1 mouse cellular context compared by ENCODE assay signal in genomic region chr5:129019497-129020299, GRCm38 (mm10).
TF ChIP-seq lines count a peak whose summit lies in the region.

Ran (plus strand) TSS chr5:129020069.

TF ChIP-seq in CH12.LX, 34 proteins besides CTCF, POLR2A, EP300 and RAD21 (continued from another document):
- peak; percentile 97 for TF ChIP-seq NRF1 (IDR thresholded peaks at IDR 0.05; ENCODE audit: low read depth, low read length)
- no peak for TF ChIP-seq JUND (conservative IDR thresholded peaks at IDR 0.05; ENCODE audit: low read depth, low read length)
- 0 out of 2 replicates have a peak, but pooled peaks have one; percentile 8 for TF ChIP-seq POLR2AphosphoS2 (IDR thresholded peaks at IDR 0.05; ENCODE audit: low read depth, low read length)
- no peak for TF ChIP-seq ZC3H11A (IDR thresholded peaks at IDR 0.05; ENCODE audit: low read depth, low read length)
- no peak for TF ChIP-seq JUN (IDR thresholded peaks at IDR 0.05; ENCODE audit: insufficient read depth, low read depth, low read length)
- TF ChIP-seq ZMIZ1 (IDR thresholded peaks at IDR 0.05; ENCODE audit: low read depth, low read length), result peak; percentile 23; the same call in 1 of the 2 replicates
- TF ChIP-seq MAZ (IDR thresholded peaks at IDR 0.05; ENCODE audit: low read depth, low read length), result peak; percentile 63; the same call in 1 of the 2 replicates
- TF ChIP-seq UBTF (IDR thresholded peaks at IDR 0.05; ENCODE audit: low read depth, low read length), result no peak
- TF ChIP-seq MEF2A (IDR thresholded peaks at IDR 0.05; ENCODE audit: borderline replicate concordance, low read depth, low read length), result peak; percentile 11; the same call in 1 of the 2 replicates
- no peak for TF ChIP-seq RCOR1 (conservative IDR thresholded peaks at IDR 0.05; ENCODE audit: low read depth, low read length)
- TF ChIP-seq PAX5 (IDR thresholded peaks at IDR 0.05; ENCODE audit: low read length), result no peak
- no peak; the same call in 1 of the 2 replicates for TF ChIP-seq KAT2A (IDR thresholded peaks at IDR 0.05; ENCODE audit: insufficient replicate concordance, low read length)
- TF ChIP-seq TBP (conservative IDR thresholded peaks at IDR 0.05; ENCODE audit: low read depth, low read length), result peak; percentile 60
- peak; percentile 60 for TF ChIP-seq TCF12 (IDR thresholded peaks at IDR 0.05; ENCODE audit: low read depth, low read length)
- TF ChIP-seq USF2 (conservative IDR thresholded peaks at IDR 0.05; ENCODE audit: low read depth, low read length), result no peak; the same call in 1 of the 2 replicates
- TF ChIP-seq ZKSCAN1 (IDR thresholded peaks at IDR 0.05; ENCODE audit: borderline replicate concordance, low read depth, low read length), result no peak
- TF ChIP-seq MAFK (IDR thresholded peaks at IDR 0.05; ENCODE audit: insufficient replicate concordance, low read length), result no peak
- TF ChIP-seq ZNF384 (IDR thresholded peaks at IDR 0.05; ENCODE audit: low read depth, low read length), result no peak
- TF ChIP-seq NELFE (IDR thresholded peaks at IDR 0.05; ENCODE audit: low read depth, low read length), result peak; percentile 71
- peak; percentile 66 for TF ChIP-seq HCFC1 (IDR thresholded peaks at IDR 0.05; ENCODE audit: low read depth, low read length)
- peak; percentile 95 for TF ChIP-seq MYC (IDR thresholded peaks at IDR 0.05; ENCODE audit: low read depth, low read length)
TF ChIP-seq in CH12.LX: peak in this region for 17.
